Mouse (Mus musculus): Measurements from ENCODE around the gene Ubap1. TPM values are rescaled to one million over a fixed set of nuclear protein-coding genes. Genes with fewer than 3 reads are reported as not detected.
A peak's percentile ranks its signal among the peaks of the same experiment; 100 is the strongest.

Ubap1 gene
- total RNA-seq, 2 experiments from 2014 or later = 41.6 to 42.7 TPM

GRCm38 (mm10) chr4:41349199-41349591 lies 399 bp downstream of the Ubap1 start:
- no peak for DNase-seq (ENCODE audit: extremely low spot score in 1 of 2, low spot score in 2 of 2)
- intact Hi-C loops (cut with DNase I) = no loop called here

GRCm38 (mm10) chr4:41352758-41353157 lies 4.0 kb downstream of the Ubap1 start:
- DNase-seq (ENCODE audit: extremely low spot score in 1 of 2, low spot score in 2 of 2) = no peak
- intact Hi-C loops (cut with DNase I) = no loop called here

GRCm38 (mm10) chr4:41353265-41353664 lies 4.5 kb downstream of the Ubap1 start:
- intact Hi-C loops (cut with DNase I) = no loop called here
- DNase-seq (ENCODE audit: extremely low spot score in 1 of 2, low spot score in 2 of 2) = no peak

- intact Hi-C loops (cut with DNase I) = no loop called here
- DNase-seq (ENCODE audit: extremely low spot score in 1 of 2, low spot score in 2 of 2) = no peak
These were observed 8.4 kb downstream of the Ubap1 start for GRCm38 (mm10) chr4:41357154-41357553.

DNA sequence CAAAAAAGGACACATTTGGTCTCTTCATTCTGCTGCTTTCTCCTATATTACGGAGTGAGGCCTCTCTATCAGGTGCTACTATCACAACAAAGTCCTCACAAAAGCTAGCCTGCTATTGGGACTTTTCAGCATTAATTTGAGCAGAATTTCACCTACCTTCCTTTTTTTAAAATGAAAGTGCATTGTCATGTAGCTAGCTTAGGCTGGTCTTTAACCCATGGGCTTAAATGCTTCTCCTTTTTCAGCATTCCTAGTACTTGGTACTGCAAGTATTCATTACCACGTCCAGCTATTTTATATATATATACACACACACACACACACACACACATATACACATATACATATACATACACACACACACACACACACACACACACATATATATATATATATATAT lies 9.9 kb downstream of the Ubap1 start:
- no peak for DNase-seq (ENCODE audit: extremely low spot score in 1 of 2, low spot score in 2 of 2)
- intact Hi-C loops (cut with DNase I) = no loop called here

DNA sequence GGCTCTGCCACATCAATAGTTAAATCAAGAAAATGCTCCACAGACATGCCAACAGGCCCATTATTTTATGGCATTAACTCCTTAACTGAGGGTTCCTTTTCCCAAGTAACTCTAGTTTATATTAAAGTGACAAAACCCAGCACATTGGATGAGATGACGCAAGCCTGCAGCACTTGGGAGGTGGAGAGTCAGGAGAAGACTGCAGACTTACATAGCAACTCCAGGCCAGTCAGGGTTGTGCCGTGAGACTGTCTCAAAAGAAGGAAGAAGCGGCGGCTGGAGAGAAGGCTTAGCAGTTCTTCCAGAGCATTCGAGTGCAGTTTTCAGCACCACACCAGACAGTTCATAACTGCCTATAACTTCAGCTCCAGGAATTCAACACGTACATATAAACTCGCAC lies 10.6 kb downstream of the Ubap1 start:
- intact Hi-C loops (cut with DNase I) = no loop called here

DNA sequence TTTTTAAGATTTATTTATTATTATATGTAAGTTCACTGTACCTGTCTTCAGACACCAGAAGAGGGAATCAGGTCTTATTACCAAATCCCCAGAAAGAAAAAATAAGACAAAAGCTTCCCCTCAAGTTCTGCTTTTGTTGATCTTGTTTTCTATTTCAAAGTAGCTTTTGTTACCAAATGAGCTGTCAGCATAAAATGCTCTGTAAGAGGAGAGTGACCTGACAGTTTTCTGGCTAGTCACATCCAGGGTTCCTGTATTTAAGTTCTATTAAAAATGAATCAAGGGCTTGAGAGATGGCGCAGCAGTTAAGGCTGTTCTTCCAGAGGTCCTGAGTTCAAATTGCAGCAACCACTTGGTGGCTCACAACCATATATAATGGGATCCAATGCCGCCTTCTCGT lies 12.3 kb downstream of the Ubap1 start:
- no peak for DNase-seq (ENCODE audit: extremely low spot score in 1 of 2, low spot score in 2 of 2)
- intact Hi-C loops (cut with DNase I) = no loop called here

More for the DNA sequence above, 10.6 kb downstream of the Ubap1 start:
- DNase-seq (ENCODE audit: extremely low spot score in 1 of 2, low spot score in 2 of 2) = no peak

- intact Hi-C loops (cut with DNase I) = no loop called here
- no peak for DNase-seq (ENCODE audit: extremely low spot score in 1 of 2, low spot score in 2 of 2)
These were observed 19.4 kb downstream of the Ubap1 start for GRCm38 (mm10) chr4:41368198-41368597.

- no peak for DNase-seq (ENCODE audit: extremely low spot score in 1 of 2, low spot score in 2 of 2)
- intact Hi-C loops (cut with DNase I) = no loop called here
These were observed 21.1 kb downstream of the Ubap1 start for GRCm38 (mm10) chr4:41369702-41370437.

GRCm38 (mm10) chr4:41377567-41377966 lies 28.8 kb downstream of the Ubap1 start:
- no peak for DNase-seq (ENCODE audit: extremely low spot score in 1 of 2, low spot score in 2 of 2)
- intact Hi-C loops (cut with DNase I) = no loop called here

GRCm38 (mm10) chr4:41381213-41381950 lies 32.6 kb downstream of the Ubap1 start:
- intact Hi-C loops (cut with DNase I) = no loop called here
- DNase-seq (ENCODE audit: extremely low spot score in 1 of 2, low spot score in 2 of 2) = no peak

- DNase-seq (ENCODE audit: extremely low spot score in 1 of 2, low spot score in 2 of 2) = no peak
- intact Hi-C loops (cut with DNase I) = loop anchor here (5.0 kb wide), 1 partner anchor 74 kb away; the partner anchor contains the start of gene Dcaf12
These were observed 37.7 kb downstream of the Ubap1 start for GRCm38 (mm10) chr4:41386412-41386975.

DNA sequence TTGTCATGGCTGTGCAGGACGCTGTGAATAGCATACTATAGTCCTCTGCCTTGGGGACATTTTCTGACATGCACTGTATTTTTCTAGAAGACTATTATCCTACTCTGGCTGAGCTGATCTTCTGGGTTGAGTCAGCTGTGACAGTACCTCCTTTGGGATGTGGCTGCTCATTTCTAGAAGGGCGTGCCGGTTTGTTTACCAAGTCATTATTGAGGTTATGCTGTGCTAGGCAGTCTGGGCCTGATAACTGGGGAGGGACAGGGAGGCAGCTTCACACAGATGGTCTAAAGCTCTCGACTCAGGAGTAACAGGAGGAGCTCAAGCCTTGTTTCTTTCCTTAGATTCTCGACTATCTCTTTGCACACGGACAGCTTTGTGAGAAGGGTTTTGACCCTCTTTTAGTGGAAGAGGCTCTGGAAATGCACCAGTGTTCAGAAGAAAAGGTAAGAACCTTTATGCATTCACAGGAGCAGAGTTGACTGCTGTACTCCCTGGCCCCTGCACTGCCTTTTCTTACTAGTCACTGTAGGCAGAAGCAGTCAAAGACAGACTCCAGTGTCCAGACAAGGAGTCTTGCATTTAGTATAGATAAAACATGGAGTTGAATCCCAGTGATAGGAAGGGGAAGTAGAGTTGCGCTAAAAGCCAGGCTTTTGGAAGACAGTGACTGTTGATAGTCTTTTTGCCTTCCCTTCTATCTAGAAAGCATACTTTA lies 39.1 kb downstream of the Ubap1 start:
- intact Hi-C loops (cut with DNase I) = loop anchor here (5.0 kb wide), 1 partner anchor 76 kb away; the partner anchor contains the start of gene Dcaf12
- DNase-seq (ENCODE audit: extremely low spot score in 1 of 2, low spot score in 2 of 2) = no peak

- DNase-seq (ENCODE audit: extremely low spot score in 1 of 2, low spot score in 2 of 2) = no peak
- intact Hi-C loops (cut with DNase I) = loop anchor here (5.0 kb wide), 1 partner anchor 76 kb away; the partner anchor contains the start of gene Dcaf12
These were observed 39.8 kb downstream of the Ubap1 start for GRCm38 (mm10) chr4:41388616-41389015.

- intact Hi-C loops (cut with DNase I) = loop anchor here (5.0 kb wide), 1 partner anchor 77 kb away; the partner anchor contains the start of gene Dcaf12
- DNase-seq (ENCODE audit: extremely low spot score in 1 of 2, low spot score in 2 of 2) = no peak
These were observed 40.4 kb downstream of the Ubap1 start for GRCm38 (mm10) chr4:41389240-41389639.

DNA sequence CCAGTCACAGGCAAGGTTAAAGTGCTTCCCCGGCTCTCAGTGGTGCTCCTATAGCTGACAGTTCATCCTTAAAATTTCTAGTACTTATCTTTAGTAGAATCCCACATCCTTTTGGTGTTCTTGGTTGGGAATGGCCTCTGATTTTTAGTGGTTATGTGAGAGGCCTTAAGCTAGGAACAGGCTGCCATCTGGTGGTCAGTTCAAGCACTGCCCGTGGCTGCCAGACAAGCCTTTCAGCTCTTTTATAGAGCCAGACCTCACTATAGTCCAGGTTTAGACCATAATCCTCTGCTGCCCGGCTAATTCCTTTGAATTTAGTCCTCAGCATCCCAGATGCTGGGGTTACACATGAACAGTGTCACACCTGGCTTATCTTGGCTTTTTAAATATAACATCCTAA lies 41.3 kb downstream of the Ubap1 start:
- peak; percentile 78 to 84 for DNase-seq (ENCODE audit: extremely low spot score in 1 of 2, low spot score in 2 of 2)
- intact Hi-C loops (cut with DNase I) = loop anchor here (5.0 kb wide), 1 partner anchor 98 kb away; no protein-coding TSS in a partner anchor

DNA sequence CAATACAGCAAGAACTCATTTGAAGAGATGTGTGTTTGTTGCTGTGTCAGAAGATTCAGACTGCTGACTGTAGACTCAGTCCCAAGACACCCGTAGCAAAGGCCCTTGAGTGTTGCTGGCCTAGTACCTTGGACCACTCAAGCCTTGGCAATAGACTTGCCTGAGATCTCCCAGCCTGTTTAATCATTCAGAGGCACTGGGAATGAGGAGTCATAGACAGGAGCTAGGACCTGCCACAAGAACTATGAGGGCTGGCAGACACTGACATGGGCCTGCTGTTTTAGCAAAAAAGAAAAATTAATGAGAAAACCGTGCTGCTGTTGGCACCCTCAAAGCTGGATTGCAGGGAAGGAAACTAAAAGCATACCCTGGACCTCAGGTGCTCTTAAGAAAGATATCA lies 42.2 kb downstream of the Ubap1 start:
- DNase-seq (ENCODE audit: extremely low spot score in 1 of 2, low spot score in 2 of 2) = no peak
- intact Hi-C loops (cut with DNase I) = loop anchor here (5.0 kb wide), 1 partner anchor 99 kb away; no protein-coding TSS in a partner anchor

DNA sequence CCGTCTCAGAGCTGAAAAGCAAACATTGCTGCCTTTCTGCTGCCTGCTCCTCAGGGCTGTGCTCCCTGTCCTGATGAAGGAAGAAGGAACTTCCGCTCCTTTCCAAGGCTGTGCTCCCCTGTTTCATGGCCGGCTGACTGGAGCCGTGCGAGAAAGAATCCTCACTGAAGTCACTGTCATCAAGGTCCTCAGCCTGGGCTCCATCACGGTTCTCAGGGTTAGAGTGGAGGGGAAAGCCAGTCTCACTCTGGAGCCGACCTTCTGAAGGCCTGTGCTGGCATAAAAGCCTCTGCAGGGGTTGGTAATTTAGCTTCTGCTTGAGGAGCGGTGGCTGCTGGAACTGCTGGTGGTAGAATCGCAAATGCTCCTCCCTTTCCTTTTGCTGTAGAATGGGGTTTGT lies 45.9 kb downstream of the Ubap1 start:
- DNase-seq (ENCODE audit: extremely low spot score in 1 of 2, low spot score in 2 of 2) = no peak
- intact Hi-C loops (cut with DNase I) = loop anchor here (5.0 kb wide), 1 partner anchor 102 kb away; no protein-coding TSS in a partner anchor

GRCm38 (mm10) chr4:41398353-41398752 lies 49.6 kb downstream of the Ubap1 start:
- intact Hi-C loops (cut with DNase I) = no loop called here
- no peak for DNase-seq (ENCODE audit: extremely low spot score in 1 of 2, low spot score in 2 of 2)

All from left cerebral cortex, postnatal 10 days (tissue).